Mouse (Mus musculus): ENCODE results near the gene Baz2b. TPM values are rescaled to one million over a fixed set of nuclear protein-coding genes. Genes with fewer than 3 reads are reported as not detected.

Gene Baz2b
- polyA plus RNA-seq, 1 experiment from 2014 or later, result 15.2 TPM

Other genes starting within 250 kb of the Baz2b start
- 20.9 and 21.1 TPM in 2 replicates for gene March7, start within 50 bp of the Baz2b start, polyA plus RNA-seq (2015; fragmentation: Nextera tagmentation; extraction: Ambion mirVana)
- gene Cd302, start 74.6 kb upstream of the Baz2b start, polyA plus RNA-seq (2015; fragmentation: Nextera tagmentation; extraction: Ambion mirVana), result 98.2 and 101 TPM in 2 replicates
- 2.9 and 3.0 TPM in 2 replicates for gene Ly75, start 173.5 kb upstream of the Baz2b start, polyA plus RNA-seq (2015; fragmentation: Nextera tagmentation; extraction: Ambion mirVana)